Mouse (Mus musculus): ENCODE measurements around the gene Eps8. TPM values are rescaled to one million over a fixed set of nuclear protein-coding genes. Genes with fewer than 3 reads are reported as not detected.

Gene Eps8
- total RNA-seq, 2 experiments from 2014 or later: 32.2 to 39.2 TPM

GRCm38 (mm10) chr6:137542231-137543152 lies 112.2 kb downstream of the Eps8 start:
- intact Hi-C loops (cut with DNase I): no loop called here
- DNase-seq (ENCODE audit: low spot score in 2 of 2): no peak

- DNase-seq (ENCODE audit: low spot score in 2 of 2): no peak
- intact Hi-C loops (cut with DNase I): no loop called here
Observed at GRCm38 (mm10) chr6:137541216-137542176, 113.2 kb downstream of the Eps8 start.

GRCm38 (mm10) chr6:137540800-137541199 lies 113.9 kb downstream of the Eps8 start:
- intact Hi-C loops (cut with DNase I): no loop called here
- DNase-seq (ENCODE audit: low spot score in 2 of 2): no peak

GRCm38 (mm10) chr6:137540346-137540745 lies 114.3 kb downstream of the Eps8 start:
- no peak for DNase-seq (ENCODE audit: low spot score in 2 of 2)
- intact Hi-C loops (cut with DNase I): no loop called here

GRCm38 (mm10) chr6:137539219-137539618 lies 115.5 kb downstream of the Eps8 start:
- intact Hi-C loops (cut with DNase I): no loop called here
- DNase-seq (ENCODE audit: low spot score in 2 of 2): no peak

GRCm38 (mm10) chr6:137532758-137533157 lies 121.9 kb downstream of the Eps8 start:
- DNase-seq (ENCODE audit: low spot score in 2 of 2): no peak
- intact Hi-C loops (cut with DNase I): no loop called here

- no peak for DNase-seq (ENCODE audit: low spot score in 2 of 2)
- intact Hi-C loops (cut with DNase I): no loop called here
Observed at GRCm38 (mm10) chr6:137525769-137526168, 128.9 kb downstream of the Eps8 start.

GRCm38 (mm10) chr6:137520343-137520704 lies 134.4 kb downstream of the Eps8 start:
- intact Hi-C loops (cut with DNase I): no loop called here
- no peak for DNase-seq (ENCODE audit: low spot score in 2 of 2)

GRCm38 (mm10) chr6:137519529-137520342 lies 134.9 kb downstream of the Eps8 start:
- intact Hi-C loops (cut with DNase I): no loop called here

GRCm38 (mm10) chr6:137514872-137515271 lies 139.8 kb downstream of the Eps8 start:
- intact Hi-C loops (cut with DNase I): no loop called here
- no peak for DNase-seq (ENCODE audit: low spot score in 2 of 2)

More at GRCm38 (mm10) chr6:137519529-137520342, 134.9 kb downstream of the Eps8 start:
- peak; percentile 15 to 20 for DNase-seq (ENCODE audit: low spot score in 2 of 2)

GRCm38 (mm10) chr6:137512753-137513152 lies 141.9 kb downstream of the Eps8 start:
- intact Hi-C loops (cut with DNase I): no loop called here
- no peak for DNase-seq (ENCODE audit: low spot score in 2 of 2)

- intact Hi-C loops (cut with DNase I): no loop called here
- DNase-seq (ENCODE audit: low spot score in 2 of 2): no peak
Observed at GRCm38 (mm10) chr6:137509341-137510045, 145.2 kb downstream of the Eps8 start.

GRCm38 (mm10) chr6:137508936-137509335 lies 145.7 kb downstream of the Eps8 start:
- intact Hi-C loops (cut with DNase I): no loop called here
- no peak for DNase-seq (ENCODE audit: low spot score in 2 of 2)

GRCm38 (mm10) chr6:137506563-137506962 lies 148.1 kb downstream of the Eps8 start:
- no peak for DNase-seq (ENCODE audit: low spot score in 2 of 2)
- intact Hi-C loops (cut with DNase I): no loop called here

GRCm38 (mm10) chr6:137505555-137506227 lies 149.0 kb downstream of the Eps8 start:
- DNase-seq (ENCODE audit: low spot score in 2 of 2): no peak
- intact Hi-C loops (cut with DNase I): no loop called here

GRCm38 (mm10) chr6:137504052-137504451 lies 150.6 kb downstream of the Eps8 start:
- DNase-seq (ENCODE audit: low spot score in 2 of 2): no peak
- intact Hi-C loops (cut with DNase I): no loop called here

- DNase-seq (ENCODE audit: low spot score in 2 of 2): no peak
- intact Hi-C loops (cut with DNase I): no loop called here
Observed at GRCm38 (mm10) chr6:137503462-137503861, 151.2 kb downstream of the Eps8 start.

GRCm38 (mm10) chr6:137503009-137503408 lies 151.7 kb downstream of the Eps8 start:
- DNase-seq (ENCODE audit: low spot score in 2 of 2): no peak
- intact Hi-C loops (cut with DNase I): no loop called here

Measured in left cerebral cortex, postnatal 36 days (tissue).